Mouse (Mus musculus): ENCODE measurements around the gene Kcnmb1. TPM values are rescaled to one million over a fixed set of nuclear protein-coding genes. Genes with fewer than 3 reads are reported as not detected.

The Kcnmb1 gene
- polyA plus RNA-seq, 1 experiment: 0.63 TPM

DNA sequence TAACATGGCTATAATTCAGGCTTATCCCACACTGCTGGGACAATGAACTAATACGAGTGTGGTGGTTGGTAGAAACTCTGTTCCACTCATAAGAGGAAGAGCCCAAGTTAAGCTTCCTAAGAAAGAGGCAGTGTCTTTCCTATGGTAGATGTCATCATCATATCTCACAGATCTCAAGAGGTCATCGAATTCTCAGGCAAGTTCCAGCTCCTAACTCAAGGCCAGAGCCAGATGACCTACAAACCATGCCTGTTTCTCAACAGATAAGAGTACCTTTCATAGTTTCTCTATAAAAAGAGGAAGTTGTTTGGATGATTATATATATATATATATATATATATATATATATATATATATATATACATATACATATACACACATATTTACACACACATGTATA lies 23.7 kb downstream of the Kcnmb1 start:
- no peak for TF ChIP-seq CTCF (IDR thresholded peaks at IDR 0.05; ENCODE audit: extremely low read depth, insufficient read depth, low read length)
- no peak for TF ChIP-seq POLR2A (IDR thresholded peaks at IDR 0.05; ENCODE audit: extremely low read depth, insufficient read depth, low read length)
- Histone ChIP-seq H3K4me1 (ENCODE audit: control insufficient read depth, insufficient read depth, low read length) (no peaks in the 10 kb centered on the region), H3K27ac (ENCODE audit: insufficient read depth, low read length) (no peak overlapping the region), H3K4me3 (ENCODE audit: insufficient read depth, low read length) (no peak overlapping the region)

DNA sequence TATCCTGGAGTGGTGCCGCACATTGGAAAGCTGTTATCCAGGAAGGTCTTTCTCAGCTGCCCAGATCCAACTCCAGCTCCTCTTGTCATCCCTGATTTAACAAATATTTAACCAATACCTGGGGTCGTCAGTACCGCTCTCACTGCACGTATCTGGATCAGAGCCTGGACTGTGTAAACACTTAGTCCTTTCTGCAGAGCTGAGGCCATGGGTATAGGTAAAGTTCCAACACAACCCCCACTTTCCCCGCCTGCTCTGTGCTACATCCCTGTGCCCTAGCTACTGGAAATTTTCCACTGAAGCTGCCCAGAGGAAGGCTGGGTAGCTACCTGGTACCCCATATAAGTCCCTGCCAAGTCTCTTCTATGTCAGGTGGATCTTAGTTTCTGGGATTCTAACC lies 27.2 kb downstream of the Kcnmb1 start:
- Histone ChIP-seq H3K4me3 (ENCODE audit: insufficient read depth, low read length) (no peak overlapping the region), H3K4me1 (ENCODE audit: control insufficient read depth, insufficient read depth, low read length) (no peaks in the 10 kb centered on the region), H3K27ac (ENCODE audit: insufficient read depth, low read length) (no peak overlapping the region)
- no peak for TF ChIP-seq POLR2A (IDR thresholded peaks at IDR 0.05; ENCODE audit: extremely low read depth, insufficient read depth, low read length)
- no peak for TF ChIP-seq CTCF (IDR thresholded peaks at IDR 0.05; ENCODE audit: extremely low read depth, insufficient read depth, low read length)

DNA sequence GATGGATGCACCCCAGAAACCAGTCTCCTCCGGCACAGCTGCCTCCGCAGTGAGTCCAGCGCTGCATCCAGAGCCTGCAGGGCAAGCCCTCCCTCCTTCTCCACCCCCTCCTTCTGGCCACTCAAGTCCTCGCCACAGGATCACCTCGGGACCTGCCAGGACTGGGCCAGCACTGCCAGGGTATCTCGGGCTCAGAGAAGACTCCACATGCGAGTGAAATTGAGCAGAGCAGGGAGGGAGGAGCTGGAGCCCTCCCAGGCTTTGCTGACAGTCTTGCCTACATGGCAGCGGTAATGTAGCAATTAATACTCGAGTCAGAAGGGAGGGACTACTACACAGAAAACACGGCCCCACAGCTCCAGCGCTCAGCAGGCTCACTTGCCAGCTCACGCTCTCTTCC lies 30.1 kb downstream of the Kcnmb1 start, which contains the start of gene Kcnip1:
Gene Kcnip1 (minus strand): TSS at position 215 of the 400 bp plus-strand sequence.
- no peak within 1 kb of the TSS for H3K27ac ChIP-seq (ENCODE audit: insufficient read depth, low read length)
- no peaks in the 10 kb centered on the region for H3K4me1 ChIP-seq (ENCODE audit: control insufficient read depth, insufficient read depth, low read length)
- TF ChIP-seq POLR2A (IDR thresholded peaks at IDR 0.05; ENCODE audit: extremely low read depth, insufficient read depth, low read length): no peak
- H3K4me3 ChIP-seq (ENCODE audit: insufficient read depth, low read length): no peak within 1 kb of the TSS

DNA sequence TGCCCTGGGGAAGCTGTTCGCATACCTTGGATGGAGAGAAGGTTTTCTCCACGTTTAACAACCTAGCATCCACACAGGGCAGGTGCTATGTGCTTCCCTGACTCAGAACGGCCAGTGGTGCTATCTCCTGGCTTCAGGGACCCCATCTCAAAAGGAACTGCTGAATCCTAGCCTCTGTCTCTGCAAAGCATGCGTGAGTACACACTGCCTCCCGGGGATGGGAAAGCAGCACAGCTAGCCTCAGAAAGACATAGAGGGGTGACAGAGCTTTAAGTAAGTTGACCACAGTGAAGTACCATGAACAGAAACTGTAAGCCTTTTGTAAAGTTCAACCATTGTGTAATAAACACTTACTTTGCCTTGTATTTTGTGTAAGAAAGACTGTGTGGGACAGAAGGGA lies 30.7 kb downstream of the Kcnmb1 start:
- Histone ChIP-seq H3K4me1 (ENCODE audit: control insufficient read depth, insufficient read depth, low read length) (no peaks in the 10 kb centered on the region), H3K27ac (ENCODE audit: insufficient read depth, low read length) (no peak overlapping the region), H3K4me3 (ENCODE audit: insufficient read depth, low read length) (no peak overlapping the region)
- TF ChIP-seq CTCF (IDR thresholded peaks at IDR 0.05; ENCODE audit: extremely low read depth, insufficient read depth, low read length) (no peak), POLR2A (IDR thresholded peaks at IDR 0.05; ENCODE audit: extremely low read depth, insufficient read depth, low read length) (no peak)

DNA sequence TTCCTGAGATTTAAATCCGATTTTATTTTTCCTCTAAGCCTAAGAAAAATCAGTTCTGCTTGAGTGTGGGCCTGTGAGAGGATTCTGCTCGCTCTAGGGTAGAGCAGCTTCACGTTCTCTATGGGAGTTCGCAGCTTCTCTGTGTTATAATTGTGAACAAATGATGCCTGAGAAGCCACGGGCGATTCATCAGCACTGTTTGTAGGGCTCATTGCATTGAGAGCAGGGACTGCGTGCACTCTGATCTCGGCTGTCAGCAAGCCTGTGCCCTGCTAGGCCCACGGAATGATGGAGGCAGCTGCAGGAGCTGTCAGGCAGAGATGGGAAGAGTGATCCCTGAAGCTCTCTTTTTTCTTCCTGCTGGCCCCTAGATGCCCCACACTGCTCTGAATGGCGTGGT lies 35.4 kb downstream of the Kcnmb1 start:
- H3K27ac ChIP-seq (ENCODE audit: insufficient read depth, low read length): no peak overlapping the region
- no peak for TF ChIP-seq POLR2A (IDR thresholded peaks at IDR 0.05; ENCODE audit: extremely low read depth, insufficient read depth, low read length)
- no peak for TF ChIP-seq CTCF (IDR thresholded peaks at IDR 0.05; ENCODE audit: extremely low read depth, insufficient read depth, low read length)
- no peaks in the 10 kb centered on the region for H3K4me1 ChIP-seq (ENCODE audit: control insufficient read depth, insufficient read depth, low read length)
- H3K4me3 ChIP-seq (ENCODE audit: insufficient read depth, low read length): no peak overlapping the region

DNA sequence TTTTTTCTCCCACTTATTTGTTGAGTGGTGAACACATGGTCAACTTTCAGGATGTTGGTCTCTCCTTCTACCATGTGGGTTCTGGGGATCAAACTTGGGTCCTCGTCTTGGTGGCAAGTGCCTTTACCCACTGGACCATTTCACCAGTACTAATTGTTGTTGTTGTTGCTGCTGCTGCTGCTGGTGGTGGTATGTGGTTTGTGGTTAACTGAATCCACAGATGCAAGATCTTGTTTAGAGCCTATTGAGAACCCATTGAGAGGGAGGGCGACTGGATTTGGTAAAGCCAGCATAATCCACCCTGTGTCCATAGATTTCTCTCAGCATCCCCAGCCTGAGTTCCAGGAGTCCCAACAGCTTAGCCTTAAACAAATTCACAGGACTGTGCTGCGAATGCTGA lies 37.6 kb downstream of the Kcnmb1 start:
- Histone ChIP-seq H3K27ac (ENCODE audit: insufficient read depth, low read length) (no peak overlapping the region), H3K4me3 (ENCODE audit: insufficient read depth, low read length) (no peak overlapping the region), H3K4me1 (ENCODE audit: control insufficient read depth, insufficient read depth, low read length) (no peaks in the 10 kb centered on the region)
- TF ChIP-seq POLR2A (IDR thresholded peaks at IDR 0.05; ENCODE audit: extremely low read depth, insufficient read depth, low read length) (no peak), CTCF (IDR thresholded peaks at IDR 0.05; ENCODE audit: extremely low read depth, insufficient read depth, low read length) (no peak)

DNA sequence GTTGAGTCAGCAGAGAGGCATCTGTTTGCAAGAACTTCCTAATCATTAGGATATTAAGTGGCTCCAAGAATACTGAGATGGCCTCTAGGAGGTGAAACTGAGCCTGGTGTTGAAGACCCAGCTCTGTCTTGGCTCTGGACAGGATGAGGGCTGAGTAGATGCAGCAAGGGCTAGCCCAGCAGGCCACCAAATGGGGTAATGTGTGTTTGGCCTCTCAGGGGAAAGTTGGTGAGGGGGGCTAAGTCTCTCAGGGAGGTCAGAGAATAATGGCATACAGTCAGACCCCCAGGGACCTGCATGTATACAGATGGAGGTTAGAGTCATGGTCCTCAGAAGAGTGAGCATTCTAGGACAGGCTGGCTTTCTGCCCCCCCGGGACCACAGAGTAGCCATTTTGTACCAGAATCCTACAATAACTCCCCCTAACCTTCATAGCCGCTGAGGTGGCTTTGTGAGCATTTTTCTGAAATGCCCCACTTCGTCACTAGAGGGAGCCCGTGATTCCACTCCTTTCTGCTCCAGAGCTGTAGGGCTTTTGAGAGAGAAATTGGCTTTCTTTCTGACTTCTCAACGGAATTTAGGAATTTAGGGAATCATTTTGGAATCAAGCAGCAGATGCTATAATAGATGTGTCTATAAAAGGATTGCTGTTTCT lies 39.3 kb downstream of the Kcnmb1 start:
- H3K27ac ChIP-seq (ENCODE audit: insufficient read depth, low read length): no peak overlapping the region
- H3K4me1 ChIP-seq (ENCODE audit: control insufficient read depth, insufficient read depth, low read length): no peaks in the 10 kb centered on the region
- TF ChIP-seq CTCF (IDR thresholded peaks at IDR 0.05; ENCODE audit: extremely low read depth, insufficient read depth, low read length): peak; percentile 80
- TF ChIP-seq POLR2A (IDR thresholded peaks at IDR 0.05; ENCODE audit: extremely low read depth, insufficient read depth, low read length): no peak

DNA sequence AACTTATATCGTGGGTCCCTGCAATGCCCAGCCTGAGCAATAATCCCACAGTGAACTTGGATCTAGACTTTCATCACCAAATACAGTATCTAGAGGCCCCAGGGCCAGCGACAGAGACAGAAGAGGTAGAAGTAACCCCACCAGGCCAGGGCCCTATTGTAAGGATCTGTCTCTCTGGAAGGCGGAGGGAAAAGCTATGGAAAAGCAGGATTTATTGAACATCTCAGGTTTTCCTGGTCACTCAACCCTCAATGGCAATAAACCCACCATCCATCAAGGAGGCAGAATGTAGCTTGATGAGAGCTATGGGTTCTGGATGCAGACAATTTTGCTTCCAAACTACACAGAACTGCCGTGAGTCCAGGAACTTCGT lies 39.8 kb downstream of the Kcnmb1 start:
- no peak overlapping the region for H3K4me3 ChIP-seq (ENCODE audit: insufficient read depth, low read length)
- no peaks in the 10 kb centered on the region for H3K4me1 ChIP-seq (ENCODE audit: control insufficient read depth, insufficient read depth, low read length)
- no peak overlapping the region for H3K27ac ChIP-seq (ENCODE audit: insufficient read depth, low read length)
- no peak for TF ChIP-seq POLR2A (IDR thresholded peaks at IDR 0.05; ENCODE audit: extremely low read depth, insufficient read depth, low read length)
- TF ChIP-seq CTCF (IDR thresholded peaks at IDR 0.05; ENCODE audit: extremely low read depth, insufficient read depth, low read length): no peak

More for the DNA sequence above, 39.3 kb downstream of the Kcnmb1 start:
- no peak overlapping the region for H3K4me3 ChIP-seq (ENCODE audit: insufficient read depth, low read length)

DNA sequence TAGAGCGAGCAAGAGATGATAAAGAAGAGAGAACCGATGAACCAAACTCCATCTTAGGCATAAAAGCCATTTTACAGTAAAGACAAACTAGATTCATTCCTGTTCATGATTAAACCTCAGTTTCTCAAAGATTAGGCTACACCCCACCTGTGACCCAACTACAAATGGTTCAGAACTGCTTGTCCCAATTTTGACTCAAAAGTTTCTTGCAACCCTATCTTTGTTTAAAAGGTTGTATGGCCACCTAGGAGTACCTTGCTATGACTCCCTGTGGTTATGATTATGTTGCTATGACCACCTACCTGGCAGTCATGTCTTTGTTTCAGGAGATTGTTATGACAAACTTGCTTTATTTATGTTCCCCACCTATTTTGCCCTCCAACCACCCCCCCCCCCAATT lies 44.8 kb downstream of the Kcnmb1 start:
- no peak overlapping the region for H3K27ac ChIP-seq (ENCODE audit: insufficient read depth, low read length)
- H3K4me1 ChIP-seq (ENCODE audit: control insufficient read depth, insufficient read depth, low read length): no peaks in the 10 kb centered on the region
- TF ChIP-seq POLR2A (IDR thresholded peaks at IDR 0.05; ENCODE audit: extremely low read depth, insufficient read depth, low read length) (no peak), CTCF (IDR thresholded peaks at IDR 0.05; ENCODE audit: extremely low read depth, insufficient read depth, low read length) (no peak)
- H3K4me3 ChIP-seq (ENCODE audit: insufficient read depth, low read length): no peak overlapping the region

DNA sequence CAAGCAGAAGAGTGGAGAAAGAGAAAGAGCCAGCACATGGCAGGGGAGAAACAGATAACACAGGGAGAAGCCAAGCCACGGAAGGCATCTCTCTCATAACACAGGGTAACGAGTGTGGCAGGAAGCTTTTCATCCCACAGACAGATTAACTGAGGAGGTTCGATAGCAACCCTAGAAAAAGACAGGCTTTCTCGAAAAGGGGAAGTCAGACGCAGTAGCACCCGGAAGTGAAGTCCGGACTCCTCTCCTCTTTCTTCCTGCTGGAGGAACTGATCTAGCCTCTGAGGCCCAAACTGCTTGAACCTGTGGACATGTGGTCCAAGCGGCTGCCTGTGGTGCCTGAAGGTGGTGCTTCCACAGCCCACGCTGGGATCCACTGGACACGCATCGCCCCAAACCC lies 45.4 kb downstream of the Kcnmb1 start:
- Histone ChIP-seq H3K4me1 (ENCODE audit: control insufficient read depth, insufficient read depth, low read length) (no peaks in the 10 kb centered on the region), H3K27ac (ENCODE audit: insufficient read depth, low read length) (no peak overlapping the region), H3K4me3 (ENCODE audit: insufficient read depth, low read length) (no peak overlapping the region)
- TF ChIP-seq CTCF (IDR thresholded peaks at IDR 0.05; ENCODE audit: extremely low read depth, insufficient read depth, low read length) (no peak), POLR2A (IDR thresholded peaks at IDR 0.05; ENCODE audit: extremely low read depth, insufficient read depth, low read length) (no peak)
